Mouse (Mus musculus) granulocyte monocyte progenitor cell, adult 5-6 weeks (primary cell): Measurements from ENCODE around the gene Rell1. TPM values are rescaled to one million over a fixed set of nuclear protein-coding genes. Genes with fewer than 3 reads are reported as not detected.

Experiments
- ATAC-seq: replicated peaks from 2 replicates; pipeline ENCODE4 v1.8.0; 2016; ENCODE audit warnings: mild to moderate bottlenecking, moderate TSS enrichment, inconsistent platforms; ENCODE audit not compliant: poor library complexity, severe bottlenecking
- total RNA-seq, 2 experiments: library from RNA; stranded (forward) in 1 of 2; stranded (reverse) in 1 of 2; fragments of 200-712, 200-1000 nt in 1 of 2; fragments of >200 nt in 1 of 2; fragmentation: Nextera tagmentation in 1 of 2; gene quantifications; 2 replicates each; pipeline ENCODE4 v1.2.3; 2014 to 2017

The Rell1 gene
- total RNA-seq (2014; fragmentation: Nextera tagmentation) (7.3 and 16.2 TPM in 2 replicates), total RNA-seq (2017) (9.3 and 12.1 TPM in 2 replicates)

GRCm38 (mm10) chr5:63968443-63969415 lies at the start of gene Rell1:
TSS of gene Rell1 (minus strand) at chr5:63968897.
- peak; percentile 78 for ATAC-seq

GRCm38 (mm10) chr5:64012596-64013366 lies 44.1 kb upstream of the Rell1 start:
- ATAC-seq = no peak

GRCm38 (mm10) chr5:64006548-64006947 lies 37.9 kb upstream of the Rell1 start:
- no peak for ATAC-seq

- no peak for ATAC-seq
Measured at GRCm38 (mm10) chr5:64003302-64003701, 34.6 kb upstream of the Rell1 start.

- ATAC-seq = no peak
Measured at GRCm38 (mm10) chr5:63993865-63994264, 25.2 kb upstream of the Rell1 start.

- peak; percentile 40 for ATAC-seq
Measured at GRCm38 (mm10) chr5:63990675-63991074, 22.0 kb upstream of the Rell1 start.

GRCm38 (mm10) chr5:63986337-63986736 lies 17.6 kb upstream of the Rell1 start:
- no peak for ATAC-seq

- ATAC-seq = no peak
Measured at GRCm38 (mm10) chr5:63982296-63982695, 13.6 kb upstream of the Rell1 start.

- no peak for ATAC-seq
Measured at GRCm38 (mm10) chr5:63970991-63971390, 2.3 kb upstream of the Rell1 start.

GRCm38 (mm10) chr5:63970281-63970732 lies 1.6 kb upstream of the Rell1 start:
- 0 out of 2 replicates have a peak, but pooled peaks have one; percentile 6 for ATAC-seq

- no peak for ATAC-seq
Measured at GRCm38 (mm10) chr5:63969476-63970112, 897 bp upstream of the Rell1 start.

GRCm38 (mm10) chr5:63967591-63968141 lies 1.0 kb downstream of the Rell1 start:
- peak; percentile 19; the same call in 1 of the 2 replicates for ATAC-seq

- ATAC-seq = no peak
Measured at GRCm38 (mm10) chr5:63966379-63966778, 2.3 kb downstream of the Rell1 start.

- ATAC-seq = no peak
Measured at GRCm38 (mm10) chr5:63965946-63966345, 2.8 kb downstream of the Rell1 start.

GRCm38 (mm10) chr5:63964576-63964975 lies 4.1 kb downstream of the Rell1 start:
- ATAC-seq = no peak

GRCm38 (mm10) chr5:63961726-63962125 lies 7.0 kb downstream of the Rell1 start:
- ATAC-seq = no peak

GRCm38 (mm10) chr5:63960565-63960964 lies 8.1 kb downstream of the Rell1 start:
- peak; percentile 67 for ATAC-seq

GRCm38 (mm10) chr5:63958963-63959708 lies 9.6 kb downstream of the Rell1 start:
- 0 out of 2 replicates have a peak, but pooled peaks have one; percentile 18 for ATAC-seq

- no peak for ATAC-seq
Measured at GRCm38 (mm10) chr5:63957607-63958006, 11.1 kb downstream of the Rell1 start.
